Mouse (Mus musculus) liver, adult (tissue): ENCODE data around the gene Rac1.
A peak's percentile ranks its signal among the peaks of the same experiment; 100 is the strongest.

Source experiments
- GATA4 ChIP-seq: IDR thresholded peaks from 2 replicates; pipeline ENCODE4 v1.6.1; 2014; ENCODE audit warnings: mild to moderate bottlenecking, low read length; ENCODE audit not compliant: insufficient replicate concordance

Gene Rac1

GRCm38 (mm10) chr5:143530715-143531114, 2.9 kb upstream of the Rac1 start:
- no peak for TF ChIP-seq GATA4

DNA sequence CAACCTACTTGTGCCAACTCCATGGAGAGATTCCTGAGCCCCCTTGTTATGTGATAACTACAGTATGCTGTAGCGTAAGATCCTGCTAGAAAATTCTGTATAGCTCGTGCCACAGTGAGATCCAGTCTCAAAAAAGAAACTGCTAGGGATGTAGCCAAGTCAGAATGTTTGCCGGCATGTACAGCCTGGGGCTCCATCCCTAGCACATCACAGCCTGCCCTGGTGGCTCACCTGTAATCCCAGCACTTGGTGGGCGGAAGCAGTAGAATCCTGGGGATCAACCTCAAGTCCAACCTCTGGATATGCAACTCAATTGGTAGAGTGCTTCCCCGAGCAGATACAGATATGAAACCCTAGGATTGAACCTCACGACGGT, 460 bp upstream of the Rac1 start:
- TF ChIP-seq GATA4 = no peak

DNA sequence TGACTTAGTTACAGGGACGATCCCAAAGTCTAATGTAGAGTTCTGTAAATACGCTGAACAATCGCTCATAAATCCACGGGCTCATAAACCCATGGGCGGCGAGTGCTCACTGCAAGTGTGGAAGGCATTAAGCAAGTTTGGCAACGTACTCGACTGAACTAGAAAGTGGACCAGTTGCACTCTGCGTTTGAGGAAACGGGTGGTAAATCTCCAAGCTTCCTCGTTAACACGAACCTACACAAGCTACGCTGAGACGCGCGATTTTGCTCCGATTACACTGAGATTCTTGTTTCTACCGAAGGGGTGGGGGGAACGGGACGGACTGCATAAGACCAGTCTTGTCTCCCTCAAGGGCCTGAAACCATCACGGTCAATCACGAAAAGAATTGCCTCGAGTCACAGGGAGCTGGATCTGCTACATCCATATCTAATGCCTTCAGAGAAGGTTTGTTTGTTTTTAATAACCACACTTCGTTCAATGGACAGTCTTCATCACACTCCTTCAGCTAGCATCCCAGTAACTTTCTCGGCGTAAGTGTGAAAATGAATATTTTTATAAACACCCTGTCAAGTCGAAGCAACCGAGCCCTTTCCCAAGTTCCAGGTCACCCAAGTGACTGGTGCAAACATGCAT, 1.0 kb downstream of the Rac1 start:
- TF ChIP-seq GATA4 = no peak

- peak; percentile 45; the same call in 1 of the 2 replicates for TF ChIP-seq GATA4
These were observed 2.2 kb downstream of the Rac1 start for GRCm38 (mm10) chr5:143525454-143526225.

DNA sequence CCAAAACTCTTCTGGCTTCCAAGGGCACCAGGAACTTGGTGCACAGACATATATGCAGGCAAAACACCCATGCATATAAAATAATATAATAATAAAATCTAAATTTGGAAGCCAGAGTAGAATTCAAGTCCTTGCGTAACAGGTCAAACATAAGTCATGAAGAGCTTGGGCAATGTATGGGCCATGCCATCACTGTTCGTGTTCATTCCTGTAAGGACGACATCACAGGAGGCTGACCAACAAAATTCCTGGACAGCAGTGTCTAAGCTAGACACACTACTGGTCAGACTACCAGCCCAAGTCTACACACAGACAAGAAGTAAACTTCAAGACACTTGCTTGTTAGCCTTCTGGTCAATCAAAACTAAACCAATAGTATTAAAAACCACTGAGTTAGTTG, 5.0 kb downstream of the Rac1 start:
- TF ChIP-seq GATA4 = no peak

DNA sequence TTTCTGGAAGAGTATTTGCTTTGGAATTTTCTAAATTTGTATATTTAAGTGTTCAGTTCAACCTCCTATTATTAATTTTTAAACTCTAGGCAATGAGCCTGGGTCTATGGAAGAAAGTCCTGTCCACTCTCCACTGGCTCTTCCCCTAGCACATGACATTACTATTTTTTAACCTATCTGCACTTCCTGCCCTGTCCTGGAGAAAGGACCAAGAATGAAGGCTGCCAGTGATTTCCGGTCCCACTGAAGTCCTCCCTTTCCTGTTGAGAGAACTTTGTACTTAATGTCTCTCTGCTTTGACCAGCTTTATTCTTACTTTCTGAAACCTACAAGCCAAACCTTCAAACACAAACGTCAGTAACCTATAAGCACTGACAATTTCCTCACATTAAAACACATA, 7.4 kb downstream of the Rac1 start:
- TF ChIP-seq GATA4 = no peak

GRCm38 (mm10) chr5:143518045-143518591, 9.7 kb downstream of the Rac1 start:
- no peak for TF ChIP-seq GATA4

GRCm38 (mm10) chr5:143517436-143517835, 10.4 kb downstream of the Rac1 start:
- TF ChIP-seq GATA4 = no peak

GRCm38 (mm10) chr5:143517005-143517404, 10.8 kb downstream of the Rac1 start:
- TF ChIP-seq GATA4 = no peak

GRCm38 (mm10) chr5:143514878-143515277, 13.0 kb downstream of the Rac1 start:
- no peak for TF ChIP-seq GATA4

DNA sequence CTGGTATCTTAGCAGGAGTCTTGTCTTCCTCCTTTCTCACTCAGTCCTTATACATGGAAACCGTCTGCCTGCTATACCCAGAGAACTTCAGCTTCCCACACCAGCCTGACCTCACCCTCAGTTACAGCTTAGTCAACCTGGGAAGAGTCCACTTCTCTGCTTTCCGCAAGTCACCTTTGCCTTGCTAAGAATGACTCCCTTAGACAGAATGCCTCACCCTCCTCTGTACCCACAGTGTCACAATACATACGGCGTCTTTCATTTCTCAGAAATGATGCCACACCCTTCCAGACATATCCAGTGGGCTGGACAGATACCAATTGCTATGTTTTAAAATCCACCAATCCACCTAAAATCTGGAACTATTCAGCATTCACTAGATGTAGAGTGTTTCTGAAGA, 15.5 kb downstream of the Rac1 start:
- no peak for TF ChIP-seq GATA4

GRCm38 (mm10) chr5:143511577-143511976, 16.3 kb downstream of the Rac1 start:
- TF ChIP-seq GATA4 = no peak

DNA sequence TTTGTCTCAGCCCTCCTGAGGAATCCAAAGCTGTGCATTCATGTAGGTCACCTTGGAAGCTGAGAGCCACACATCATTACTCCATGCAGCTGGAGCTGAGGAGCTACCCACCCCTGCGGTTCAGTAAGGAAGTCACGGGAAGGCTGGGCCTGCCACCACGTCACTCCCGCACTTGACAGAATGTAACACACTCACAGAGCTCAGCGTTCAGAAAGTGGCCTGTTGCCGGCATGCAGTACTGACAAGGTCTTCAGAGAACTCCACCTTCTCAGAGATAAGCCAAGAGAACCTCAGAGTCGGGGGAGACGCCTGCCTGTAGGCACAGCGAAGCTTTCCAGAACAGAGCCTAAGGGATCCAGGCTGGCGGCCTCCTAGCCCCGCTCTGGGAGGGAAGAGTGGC, 18.1 kb downstream of the Rac1 start:
- TF ChIP-seq GATA4 = no peak

DNA sequence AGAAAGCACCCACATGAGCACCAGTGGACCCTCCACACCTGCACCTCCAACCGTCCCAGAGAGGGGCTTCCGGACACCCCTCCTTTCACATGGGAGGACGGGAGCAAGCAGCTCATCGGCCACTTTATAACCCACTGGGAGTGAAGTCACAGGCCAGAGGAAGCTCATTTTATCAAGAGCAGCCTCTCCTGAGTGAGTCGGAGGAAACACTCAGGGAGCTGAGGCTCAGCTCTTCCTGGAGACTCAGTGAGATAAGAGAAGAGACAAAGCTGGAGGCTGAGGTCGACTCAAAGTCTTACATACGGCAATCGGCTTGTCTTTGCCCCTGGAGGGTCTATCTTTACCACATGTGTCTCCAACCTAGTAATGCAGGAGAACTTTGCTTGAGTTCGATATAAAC, 18.5 kb downstream of the Rac1 start:
- TF ChIP-seq GATA4 = peak; percentile 72; the same call in 1 of the 2 replicates

DNA sequence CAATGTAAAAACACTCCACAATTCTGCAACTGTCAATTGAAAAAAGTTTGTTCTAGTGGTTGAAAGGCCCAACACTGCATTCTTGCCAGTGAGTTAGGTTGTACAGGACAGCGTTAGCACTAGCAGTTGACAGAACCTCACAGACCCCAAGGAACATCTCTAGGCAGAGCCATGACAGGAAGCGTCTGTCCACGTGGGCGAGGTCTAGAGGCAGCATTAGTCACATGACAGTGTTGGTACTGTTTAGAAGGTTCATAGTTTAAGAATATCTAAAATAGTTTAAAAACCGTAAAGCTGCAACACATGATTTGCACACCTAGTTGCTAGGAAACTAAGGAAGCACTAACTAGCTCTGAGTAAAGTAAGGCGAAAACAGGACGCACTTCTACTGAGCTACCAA, 22.3 kb downstream of the Rac1 start:
- TF ChIP-seq GATA4 = no peak

DNA sequence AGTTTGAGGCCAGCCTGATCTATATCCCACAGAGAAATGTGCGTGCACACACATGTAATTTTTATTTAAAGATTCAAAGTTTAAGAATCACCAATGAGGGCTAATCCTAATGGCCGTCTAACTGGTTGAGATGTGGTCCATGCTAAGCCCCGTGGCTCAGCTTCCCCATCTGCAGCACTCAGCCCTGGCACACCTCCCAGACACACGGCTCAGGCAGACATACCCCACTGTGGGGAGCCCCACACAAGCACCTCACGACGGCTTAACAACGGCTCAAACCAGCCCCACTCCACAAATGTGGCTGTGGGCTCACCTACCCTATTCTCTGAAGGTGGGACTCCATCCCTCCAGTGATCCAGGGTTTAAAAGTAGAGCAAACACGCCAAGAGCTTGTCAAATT, 22.8 kb downstream of the Rac1 start:
- no peak for TF ChIP-seq GATA4
